Mouse (Mus musculus): ENCODE data around the gene Map3k13. TPM values are rescaled to one million over a fixed set of nuclear protein-coding genes. Genes with fewer than 3 reads are reported as not detected.
"Not testable (repeated sequence)": the region's sequence is repeated elsewhere in the genome, so short reads cannot be mapped to it uniquely, and the experiment has no call there.

Map3k13 gene
- polyA plus RNA-seq, 2 experiments, result 0.92 to 1.2 TPM

DNA sequence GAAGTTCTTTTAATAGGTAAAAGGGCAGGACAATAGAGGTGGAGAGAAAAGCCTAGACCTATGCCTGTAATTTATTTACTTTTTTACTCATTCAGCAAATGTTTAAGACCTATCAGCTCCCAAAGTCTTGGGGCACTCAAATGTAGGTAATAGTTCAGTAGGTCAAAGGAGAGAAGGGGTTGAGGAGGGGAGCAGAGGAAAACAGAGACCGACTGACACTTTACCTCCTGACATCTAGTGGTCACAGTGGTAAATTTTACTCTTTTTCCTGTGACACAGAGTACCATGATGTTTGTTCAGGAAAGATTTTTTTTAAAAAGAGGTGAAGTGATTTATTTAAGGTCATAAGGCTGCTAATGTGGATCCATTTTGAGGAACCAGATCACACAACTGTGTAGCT lies 3.7 kb upstream of the Map3k13 start:
- no peaks in the 10 kb centered on the region for H3K36me3 ChIP-seq (ENCODE audit: control insufficient read depth, insufficient read depth, low read length)
- no peak overlapping the region for H3K9ac ChIP-seq (ENCODE audit: low read depth, low read length, severe bottlenecking)
- TF ChIP-seq POLR2A (IDR thresholded peaks at IDR 0.05; ENCODE audit: borderline replicate concordance, extremely low read depth, insufficient read depth, insufficient read length), result no peak
- no peak overlapping the region for H3K4me2 ChIP-seq (replicated peaks; ENCODE audit: low read depth, low read length, severe bottlenecking)
- peaks cover 6% of the 10 kb centered on the region; the same call in 1 of the 2 replicates for H3K4me1 ChIP-seq (ENCODE audit: control insufficient read depth, insufficient read depth, low read length)
- no peak overlapping the region for H3K4me3 ChIP-seq (replicated peaks; ENCODE audit: low read length)
- no peak for DNase-seq (ENCODE audit: low spot score)
- H3K27ac ChIP-seq (replicated peaks; ENCODE audit: low read depth, low read length), result no peak overlapping the region
- H3K27me3 ChIP-seq (ENCODE audit: control insufficient read depth, insufficient read depth, low read length), result no peaks in the 10 kb centered on the region
- no peaks in the 10 kb centered on the region for H3K9me3 ChIP-seq (ENCODE audit: control insufficient read depth, low read length)
- WGBS, result 10% methylated on average over 1 of the region's 1 CpGs
- ATAC-seq (ENCODE audit: low FRiP score, low read depth), result no peak

DNA sequence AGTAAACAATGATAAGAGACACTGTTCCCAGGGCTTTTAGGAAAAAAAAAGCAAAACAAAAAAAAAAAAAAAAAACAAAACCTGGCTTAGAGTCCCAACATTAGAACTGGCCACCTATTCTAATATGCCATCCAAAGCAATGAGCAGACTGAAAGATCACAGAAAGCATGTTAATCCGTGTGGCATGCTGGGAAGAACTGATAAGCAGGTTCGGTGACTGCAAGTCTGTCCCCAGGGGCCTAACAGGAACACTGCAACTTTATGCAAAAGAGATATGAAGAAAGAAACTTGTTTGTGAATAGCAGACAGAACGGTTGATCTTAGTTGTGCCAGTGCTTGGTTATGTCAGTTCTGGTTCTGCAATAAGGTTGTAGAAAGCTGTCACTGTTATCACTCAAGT lies 2.4 kb upstream of the Map3k13 start:
- no peaks in the 10 kb centered on the region for H3K27me3 ChIP-seq (ENCODE audit: control insufficient read depth, insufficient read depth, low read length)
- H3K27ac ChIP-seq (replicated peaks; ENCODE audit: low read depth, low read length), result no peak overlapping the region
- H3K36me3 ChIP-seq (ENCODE audit: control insufficient read depth, insufficient read depth, low read length), result no peaks in the 10 kb centered on the region
- ATAC-seq (ENCODE audit: low FRiP score, low read depth), result no peak
- H3K4me1 ChIP-seq (ENCODE audit: control insufficient read depth, insufficient read depth, low read length), result peaks cover 6% of the 10 kb centered on the region; the same call in 1 of the 2 replicates
- 59% methylated on average over 3 of the region's 3 CpGs for WGBS
- no peak for TF ChIP-seq POLR2A (IDR thresholded peaks at IDR 0.05; ENCODE audit: borderline replicate concordance, extremely low read depth, insufficient read depth, insufficient read length)
- no peak overlapping the region for H3K9ac ChIP-seq (ENCODE audit: low read depth, low read length, severe bottlenecking)
- no peak overlapping the region for H3K4me2 ChIP-seq (replicated peaks; ENCODE audit: low read depth, low read length, severe bottlenecking)
- H3K9me3 ChIP-seq (ENCODE audit: control insufficient read depth, low read length), result no peaks in the 10 kb centered on the region
- no peak overlapping the region for H3K4me3 ChIP-seq (replicated peaks; ENCODE audit: low read length)
- no peak for DNase-seq (ENCODE audit: low spot score)

DNA sequence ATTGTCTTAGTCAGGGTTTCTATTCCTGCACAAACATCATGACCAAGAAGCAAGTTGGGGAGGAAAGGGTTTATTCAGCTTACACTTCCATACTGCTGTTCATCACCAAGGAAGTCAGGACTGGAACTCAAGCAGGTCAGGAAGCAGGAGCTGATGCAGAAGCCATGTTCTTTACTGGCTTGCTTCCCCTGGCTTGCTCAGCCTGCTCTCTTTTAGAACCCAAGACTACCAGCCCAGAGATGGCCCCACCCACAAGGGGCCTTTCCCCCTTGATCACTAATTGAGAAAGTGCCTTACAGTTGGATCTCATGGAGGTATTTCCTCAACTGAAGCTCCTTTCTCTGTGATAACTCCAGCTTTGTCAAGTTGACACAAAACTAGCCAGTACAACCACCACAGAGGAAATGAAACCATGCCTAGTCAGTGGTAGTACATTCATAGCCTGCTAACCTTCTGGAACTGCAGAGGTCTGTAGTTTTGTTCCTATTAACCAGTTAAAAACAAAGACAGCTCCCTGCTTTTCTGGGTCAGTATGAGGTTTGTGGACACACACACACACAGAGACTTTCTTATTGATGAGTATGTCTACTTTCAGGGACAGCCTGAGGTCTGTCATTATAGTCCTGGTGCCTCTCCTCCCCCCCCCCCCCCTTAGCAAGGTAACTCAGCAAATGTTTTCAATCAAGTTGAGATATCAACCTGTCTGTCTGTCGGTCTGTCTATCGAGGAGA lies 901 bp upstream of the Map3k13 start:
- DNase-seq (ENCODE audit: low spot score); H3K4me1 ChIP-seq (ENCODE audit: control insufficient read depth, insufficient read depth, low read length); H3K36me3 ChIP-seq (ENCODE audit: control insufficient read depth, insufficient read depth, low read length); H3K9me3 ChIP-seq (ENCODE audit: control insufficient read depth, low read length); H3K27ac ChIP-seq (replicated peaks; ENCODE audit: low read depth, low read length); ATAC-seq (ENCODE audit: low FRiP score, low read depth); H3K27me3 ChIP-seq (ENCODE audit: control insufficient read depth, insufficient read depth, low read length): not testable (repeated sequence)
- H3K4me2 ChIP-seq (replicated peaks; ENCODE audit: low read depth, low read length, severe bottlenecking), result peak overlapping the region; percentile 84
- peak overlapping the region; percentile 85 for H3K4me3 ChIP-seq (replicated peaks; ENCODE audit: low read length)
- WGBS, result 28% methylated on average over 2 of the region's 2 CpGs
- H3K9ac ChIP-seq (ENCODE audit: low read depth, low read length, severe bottlenecking), result peak overlapping the region; percentile 74; the same call in 1 of the 2 replicates

DNA sequence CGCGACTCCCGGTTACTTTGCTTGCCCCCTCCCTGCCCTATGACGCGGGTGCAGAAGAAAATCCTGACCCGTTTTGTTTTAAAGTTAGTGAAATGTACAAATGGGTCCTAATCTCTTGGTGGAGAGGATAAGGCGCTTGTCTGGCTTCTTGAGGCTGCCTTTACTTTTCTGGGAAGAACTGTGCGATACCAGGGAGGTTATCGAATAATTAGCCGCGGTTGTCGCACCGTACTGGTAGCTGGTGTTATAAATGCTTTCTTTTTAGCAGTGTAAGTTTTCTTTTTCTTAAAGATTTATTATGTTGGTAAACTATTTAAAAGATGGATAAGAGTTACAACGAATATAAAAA lies 525 bp downstream of the Map3k13 start:
- peaks cover 2% of the 10 kb centered on the region; the same call in 1 of the 2 replicates for H3K36me3 ChIP-seq (ENCODE audit: control insufficient read depth, insufficient read depth, low read length)

DNA sequence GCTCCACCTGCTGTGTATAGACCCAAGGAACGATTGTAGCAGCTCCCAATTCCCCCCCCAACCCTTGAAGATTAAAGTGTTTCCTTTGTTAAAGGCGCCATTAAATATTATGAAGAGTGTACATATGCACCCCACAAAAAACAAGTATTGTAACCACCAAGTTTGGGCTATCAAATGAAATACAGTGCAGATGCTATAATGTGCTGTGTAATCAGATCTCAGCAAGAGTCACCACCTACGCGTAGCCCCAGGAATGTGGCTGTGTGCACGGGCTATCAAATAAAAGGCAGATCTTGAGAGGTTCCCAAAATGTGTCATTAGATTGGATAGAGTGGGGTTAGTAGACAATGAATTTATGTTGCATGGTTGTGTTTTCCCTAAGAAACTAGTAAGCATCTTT lies 925 bp downstream of the Map3k13 start:
- H3K9ac ChIP-seq (ENCODE audit: low read depth, low read length, severe bottlenecking), result no peak overlapping the region
- no peak for TF ChIP-seq POLR2A (IDR thresholded peaks at IDR 0.05; ENCODE audit: borderline replicate concordance, extremely low read depth, insufficient read depth, insufficient read length)
- H3K27me3 ChIP-seq (ENCODE audit: control insufficient read depth, insufficient read depth, low read length), result no peaks in the 10 kb centered on the region
- no peak overlapping the region for H3K27ac ChIP-seq (replicated peaks; ENCODE audit: low read depth, low read length)
- peaks cover 2% of the 10 kb centered on the region; the same call in 1 of the 2 replicates for H3K36me3 ChIP-seq (ENCODE audit: control insufficient read depth, insufficient read depth, low read length)
- H3K4me1 ChIP-seq (ENCODE audit: control insufficient read depth, insufficient read depth, low read length), result peaks cover 4% of the 10 kb centered on the region; the same call in 1 of the 2 replicates
- DNase-seq (ENCODE audit: low spot score) (no peak), ATAC-seq (ENCODE audit: low FRiP score, low read depth) (no peak)
- WGBS, result 23% methylated on average over 5 of the region's 5 CpGs
- no peaks in the 10 kb centered on the region for H3K9me3 ChIP-seq (ENCODE audit: control insufficient read depth, low read length)
- H3K4me3 ChIP-seq (replicated peaks; ENCODE audit: low read length), result peak overlapping the region; percentile 85
- peak overlapping the region; percentile 84 for H3K4me2 ChIP-seq (replicated peaks; ENCODE audit: low read depth, low read length, severe bottlenecking)

More for the DNA sequence above, 525 bp downstream of the Map3k13 start:
- Histone ChIP-seq H3K4me1 (ENCODE audit: control insufficient read depth, insufficient read depth, low read length) (peaks cover 4% of the 10 kb centered on the region; the same call in 1 of the 2 replicates), H3K27me3 (ENCODE audit: control insufficient read depth, insufficient read depth, low read length) (no peaks in the 10 kb centered on the region), H3K4me3 (replicated peaks; ENCODE audit: low read length) (peak overlapping the region; percentile 85), H3K4me2 (replicated peaks; ENCODE audit: low read depth, low read length, severe bottlenecking) (peak overlapping the region; percentile 84), H3K9me3 (ENCODE audit: control insufficient read depth, low read length) (no peaks in the 10 kb centered on the region), H3K9ac (ENCODE audit: low read depth, low read length, severe bottlenecking) (peak overlapping the region; percentile 74), H3K27ac (replicated peaks; ENCODE audit: low read depth, low read length) (peak overlapping the region; percentile 76; the same call in 1 of the 2 replicates)
- WGBS, result 2% methylated on average over 14 of the region's 14 CpGs
- no peak for DNase-seq (ENCODE audit: low spot score)
- no peak for TF ChIP-seq POLR2A (IDR thresholded peaks at IDR 0.05; ENCODE audit: borderline replicate concordance, extremely low read depth, insufficient read depth, insufficient read length)
- no peak for ATAC-seq (ENCODE audit: low FRiP score, low read depth)

All from limb, embryonic 14.5 days (tissue).